Comparison of ENCODE assay signal across 11 mouse cellular contexts in genomic region chr17:8872611-8873010, GRCm38 (mm10).
A peak's percentile ranks its signal among the peaks of the same experiment; 100 is the strongest.
DNase-seq lines count a peak whose midpoint lies in the region; ATAC-seq and TF ChIP-seq lines count a peak whose summit lies in the region.
"Had no signal": no experiment of that assay in that cellular context is flagged by ENCODE, and none has a peak within 500 bp of the region (broad histone marks: within the 10 kb centered on the region; RNA-seq: fewer than 3 reads in every experiment).

No protein-coding gene starts in this region.

- H3K36me3 ChIP-seq in heart, embryonic 12.5 days, result no peaks in the 10 kb centered on the region
- H3K36me3 ChIP-seq in lung, embryonic 14.5 days (ENCODE audit: insufficient read depth), result no peaks in the 10 kb centered on the region
- H3K36me3 ChIP-seq in hindbrain, postnatal 0 days (ENCODE audit: insufficient read depth, low read length), result no peaks in the 10 kb centered on the region
- H3K36me3 ChIP-seq: embryonic facial prominence, embryonic 10.5 days; limb, embryonic 12.5 days had no signal

- H3K4me1 ChIP-seq in heart, embryonic 12.5 days (replicated peaks), result peaks cover 15% of the 10 kb centered on the region
- peaks cover 6% of the 10 kb centered on the region for H3K4me1 ChIP-seq in lung, embryonic 14.5 days (ENCODE audit: insufficient read depth)
- no peaks in the 10 kb centered on the region for H3K4me1 ChIP-seq in hindbrain, postnatal 0 days (ENCODE audit: insufficient read depth, low read length)

- H3K4me3 ChIP-seq in heart, embryonic 12.5 days, result no peak overlapping the region
- H3K4me3 ChIP-seq in lung, embryonic 14.5 days (ENCODE audit: low read depth, low read length), result no peak overlapping the region
- H3K4me3 ChIP-seq in hindbrain, postnatal 0 days (ENCODE audit: low read length), result no peak overlapping the region
- H3K4me3 ChIP-seq: embryonic facial prominence, embryonic 10.5 days; limb, embryonic 12.5 days had no signal

- no peak for ATAC-seq in heart, embryonic 12.5 days (ENCODE audit: insufficient number of reproducible peaks, low FRiP score)
- 0 out of 2 replicates have a peak, but pooled peaks have one; percentile 12 for ATAC-seq in lung, embryonic 14.5 days (ENCODE audit: insufficient read depth)
- ATAC-seq in hindbrain, postnatal 0 days, result peak; percentile 37

- intact Hi-C loops in heart, postnatal 10 days (cut with DNase I), result loop anchor here (5.0 kb wide), 1 partner anchor 70 kb away; no protein-coding TSS in a partner anchor

- 57% methylated on average over 8 of the region's 8 CpGs for WGBS in heart, embryonic 12.5 days
- 36% methylated on average over 8 of the region's 8 CpGs for WGBS in lung, embryonic 14.5 days
- 28% methylated on average over 8 of the region's 8 CpGs for WGBS in hindbrain, postnatal 0 days

- no peak for DNase-seq in heart, postnatal 10 days
- no peak for DNase-seq in lung, embryonic 14.5 days
- DNase-seq in lung, postnatal 14 days, result no peak
- DNase-seq in brain, embryonic 14.5 days (ENCODE audit: low read depth), result peak; percentile 65
- no peak for DNase-seq in hindbrain, postnatal 0 days (ENCODE audit: low spot score)
- DNase-seq in embryo, embryonic 11 days, result no peak
- no peak for DNase-seq in liver
- DNase-seq: cerebellum, adult 9-11 months had no signal

- peaks cover 16% of the 10 kb centered on the region; the same call in 1 of the 2 replicates for H3K27me3 ChIP-seq in heart, embryonic 12.5 days (replicated peaks)
- no peaks in the 10 kb centered on the region for H3K27me3 ChIP-seq in lung, embryonic 14.5 days (ENCODE audit: insufficient read depth, low read length)
- H3K27me3 ChIP-seq in hindbrain, postnatal 0 days (ENCODE audit: insufficient read depth, low read length), result no peaks in the 10 kb centered on the region
- H3K27me3 ChIP-seq: limb, embryonic 12.5 days had no signal

- TF ChIP-seq CTCF in lung, embryonic 14.5 days (IDR thresholded peaks at IDR 0.05; ENCODE audit: low read depth), result no peak
- TF ChIP-seq CTCF in brain, embryonic 14.5 days (IDR thresholded peaks at IDR 0.05; ENCODE audit: borderline replicate concordance, extremely low read depth, insufficient read depth, insufficient read length), result no peak
- TF ChIP-seq CTCF in hindbrain, postnatal 0 days (IDR thresholded peaks at IDR 0.05; ENCODE audit: low read depth), result no peak

- no peak overlapping the region for H3K27ac ChIP-seq in heart, embryonic 12.5 days (ENCODE audit: poor library complexity, severe bottlenecking)
- no peak overlapping the region for H3K27ac ChIP-seq in lung, embryonic 14.5 days (ENCODE audit: low read depth)
- no peak overlapping the region for H3K27ac ChIP-seq in hindbrain, postnatal 0 days
- H3K27ac ChIP-seq: embryonic facial prominence, embryonic 10.5 days; limb, embryonic 12.5 days had no signal

- no peak for TF ChIP-seq POLR2A in brain, embryonic 14.5 days (IDR thresholded peaks at IDR 0.05; ENCODE audit: borderline replicate concordance, extremely low read depth, insufficient read depth, insufficient read length, poor library complexity, severe bottlenecking)

- H3K9ac ChIP-seq in heart, embryonic 12.5 days, result no peak overlapping the region
- no peak overlapping the region for H3K9ac ChIP-seq in lung, embryonic 14.5 days
- no peak overlapping the region for H3K9ac ChIP-seq in hindbrain, postnatal 0 days (replicated peaks; ENCODE audit: low read length)
- H3K9ac ChIP-seq: limb, embryonic 12.5 days had no signal

- H3K9me3 ChIP-seq in heart, embryonic 12.5 days (replicated peaks), result no peaks in the 10 kb centered on the region
- H3K9me3 ChIP-seq in lung, embryonic 14.5 days (ENCODE audit: low read depth, low read length), result no peaks in the 10 kb centered on the region
- no peaks in the 10 kb centered on the region for H3K9me3 ChIP-seq in hindbrain, postnatal 0 days (ENCODE audit: low read length)
- H3K9me3 ChIP-seq: embryonic facial prominence, embryonic 10.5 days; limb, embryonic 12.5 days had no signal

- peak overlapping the region; percentile 52 for H3K4me2 ChIP-seq in heart, embryonic 12.5 days
- H3K4me2 ChIP-seq in lung, embryonic 14.5 days, result peak overlapping the region; percentile 47; the same call in 1 of the 2 replicates
- H3K4me2 ChIP-seq in hindbrain, postnatal 0 days (ENCODE audit: low read depth, low read length), result no peak overlapping the region
